Mouse (Mus musculus): ENCODE measurements at regions not wholly inside any gene's neighbourhood (a gene's known extent, or its start where the extent isn't known, plus 50 kb on each side); places are given as distances from the start of the nearest gene placed in this dataset.

GRCm38 (mm10) chr2:166425141-166425540, 269.7 kb upstream of the Sulf2 start:
- Histone ChIP-seq H3K9me3 (ENCODE audit: control insufficient read depth, low read length) (no peaks in the 10 kb centered on the region), H3K4me2 (replicated peaks; ENCODE audit: low read depth, low read length) (no peak overlapping the region), H3K9ac (ENCODE audit: low read depth, low read length) (no peak overlapping the region), H3K4me1 (ENCODE audit: control insufficient read depth, insufficient read depth, low read length) (peaks cover 7% of the 10 kb centered on the region), H3K27ac (ENCODE audit: low read depth, low read length) (no peak overlapping the region), H3K36me3 (ENCODE audit: control insufficient read depth, insufficient read depth, low read length) (no peaks in the 10 kb centered on the region), H3K4me3 (ENCODE audit: low read length) (no peak overlapping the region), H3K27me3 (ENCODE audit: control insufficient read depth, insufficient read depth, low read length) (no peaks in the 10 kb centered on the region)
- ATAC-seq (ENCODE audit: low FRiP score, low TSS enrichment), result no peak
- WGBS, result 89% methylated on average over 3 of the region's 3 CpGs

- 82% methylated on average over 6 of the region's 6 CpGs for WGBS
- Histone ChIP-seq H3K4me2 (replicated peaks; ENCODE audit: low read depth, low read length) (no peak overlapping the region), H3K27me3 (ENCODE audit: control insufficient read depth, insufficient read depth, low read length) (no peaks in the 10 kb centered on the region), H3K4me3 (ENCODE audit: low read length) (no peak overlapping the region), H3K36me3 (ENCODE audit: control insufficient read depth, insufficient read depth, low read length) (no peaks in the 10 kb centered on the region), H3K9me3 (ENCODE audit: control insufficient read depth, low read length) (no peaks in the 10 kb centered on the region), H3K27ac (ENCODE audit: low read depth, low read length) (no peak overlapping the region), H3K4me1 (ENCODE audit: control insufficient read depth, insufficient read depth, low read length) (peaks cover 7% of the 10 kb centered on the region), H3K9ac (ENCODE audit: low read depth, low read length) (no peak overlapping the region)
- no peak for ATAC-seq (ENCODE audit: low FRiP score, low TSS enrichment)
Measured at GRCm38 (mm10) chr2:166423132-166423660, 267.7 kb upstream of the Sulf2 start.

GRCm38 (mm10) chr2:166420275-166420674, 264.8 kb upstream of the Sulf2 start:
- 60% methylated on average over 8 of the region's 8 CpGs for WGBS
- H3K27me3 ChIP-seq (ENCODE audit: control insufficient read depth, insufficient read depth, low read length), result no peaks in the 10 kb centered on the region
- H3K36me3 ChIP-seq (ENCODE audit: control insufficient read depth, insufficient read depth, low read length), result no peaks in the 10 kb centered on the region
- H3K4me3 ChIP-seq (ENCODE audit: low read length), result no peak overlapping the region
- no peaks in the 10 kb centered on the region for H3K4me1 ChIP-seq (ENCODE audit: control insufficient read depth, insufficient read depth, low read length)
- no peaks in the 10 kb centered on the region for H3K9me3 ChIP-seq (ENCODE audit: control insufficient read depth, low read length)
- no peak overlapping the region for H3K27ac ChIP-seq (ENCODE audit: low read depth, low read length)
- no peak for ATAC-seq (ENCODE audit: low FRiP score, low TSS enrichment)
- no peak overlapping the region for H3K4me2 ChIP-seq (replicated peaks; ENCODE audit: low read depth, low read length)
- no peak overlapping the region for H3K9ac ChIP-seq (ENCODE audit: low read depth, low read length)

- H3K9ac ChIP-seq (ENCODE audit: low read depth, low read length), result no peak overlapping the region
- no peak overlapping the region for H3K4me2 ChIP-seq (replicated peaks; ENCODE audit: low read depth, low read length)
- no peaks in the 10 kb centered on the region for H3K36me3 ChIP-seq (ENCODE audit: control insufficient read depth, insufficient read depth, low read length)
- ATAC-seq (ENCODE audit: low FRiP score, low TSS enrichment), result no peak
- H3K27ac ChIP-seq (ENCODE audit: low read depth, low read length), result no peak overlapping the region
- H3K27me3 ChIP-seq (ENCODE audit: control insufficient read depth, insufficient read depth, low read length), result no peaks in the 10 kb centered on the region
- H3K4me3 ChIP-seq (ENCODE audit: low read length), result no peak overlapping the region
- 75% methylated on average over 9 of the region's 9 CpGs for WGBS
- H3K4me1 ChIP-seq (ENCODE audit: control insufficient read depth, insufficient read depth, low read length), result no peaks in the 10 kb centered on the region
- H3K9me3 ChIP-seq (ENCODE audit: control insufficient read depth, low read length), result no peaks in the 10 kb centered on the region
Measured at GRCm38 (mm10) chr2:166419271-166419670, 263.8 kb upstream of the Sulf2 start.

- Histone ChIP-seq H3K9me3 (ENCODE audit: control insufficient read depth, low read length) (no peaks in the 10 kb centered on the region), H3K36me3 (ENCODE audit: control insufficient read depth, insufficient read depth, low read length) (no peaks in the 10 kb centered on the region), H3K4me3 (ENCODE audit: low read length) (no peak overlapping the region), H3K27ac (ENCODE audit: low read depth, low read length) (no peak overlapping the region), H3K27me3 (ENCODE audit: control insufficient read depth, insufficient read depth, low read length) (no peaks in the 10 kb centered on the region), H3K9ac (ENCODE audit: low read depth, low read length) (no peak overlapping the region), H3K4me2 (replicated peaks; ENCODE audit: low read depth, low read length) (no peak overlapping the region), H3K4me1 (ENCODE audit: control insufficient read depth, insufficient read depth, low read length) (no peaks in the 10 kb centered on the region)
- no peak for ATAC-seq (ENCODE audit: low FRiP score, low TSS enrichment)
- WGBS, result 86% methylated on average over 8 of the region's 8 CpGs
Measured at GRCm38 (mm10) chr2:166418279-166418678, 262.8 kb upstream of the Sulf2 start.

- Histone ChIP-seq H3K27ac (ENCODE audit: low read depth, low read length) (no peak overlapping the region), H3K4me3 (ENCODE audit: low read length) (no peak overlapping the region), H3K4me2 (replicated peaks; ENCODE audit: low read depth, low read length) (no peak overlapping the region), H3K9ac (ENCODE audit: low read depth, low read length) (no peak overlapping the region), H3K9me3 (ENCODE audit: control insufficient read depth, low read length) (no peaks in the 10 kb centered on the region), H3K36me3 (ENCODE audit: control insufficient read depth, insufficient read depth, low read length) (no peaks in the 10 kb centered on the region), H3K27me3 (ENCODE audit: control insufficient read depth, insufficient read depth, low read length) (no peaks in the 10 kb centered on the region), H3K4me1 (ENCODE audit: control insufficient read depth, insufficient read depth, low read length) (no peaks in the 10 kb centered on the region; the same call in 1 of the 2 replicates)
- WGBS, result 91% methylated on average over 10 of the region's 10 CpGs
- no peak for ATAC-seq (ENCODE audit: low FRiP score, low TSS enrichment)
Measured at GRCm38 (mm10) chr2:166417628-166418027, 262.2 kb upstream of the Sulf2 start.

- WGBS, result 65% methylated on average over 16 of the region's 16 CpGs
- no peak overlapping the region for H3K4me3 ChIP-seq (ENCODE audit: low read length)
- ATAC-seq (ENCODE audit: low FRiP score, low TSS enrichment), result peak; percentile 51
- H3K4me2 ChIP-seq (replicated peaks; ENCODE audit: low read depth, low read length), result no peak overlapping the region
- no peak overlapping the region for H3K27ac ChIP-seq (ENCODE audit: low read depth, low read length)
- H3K27me3 ChIP-seq (ENCODE audit: control insufficient read depth, insufficient read depth, low read length), result no peaks in the 10 kb centered on the region
- H3K36me3 ChIP-seq (ENCODE audit: control insufficient read depth, insufficient read depth, low read length), result no peaks in the 10 kb centered on the region
- no peaks in the 10 kb centered on the region for H3K9me3 ChIP-seq (ENCODE audit: control insufficient read depth, low read length)
- H3K4me1 ChIP-seq (ENCODE audit: control insufficient read depth, insufficient read depth, low read length), result peaks cover 5% of the 10 kb centered on the region
- no peak overlapping the region for H3K9ac ChIP-seq (ENCODE audit: low read depth, low read length)
Measured at GRCm38 (mm10) chr2:166415481-166415965, 260.1 kb upstream of the Sulf2 start.

- H3K9me3 ChIP-seq (ENCODE audit: control insufficient read depth, low read length), result no peaks in the 10 kb centered on the region
- peaks cover 5% of the 10 kb centered on the region for H3K4me1 ChIP-seq (ENCODE audit: control insufficient read depth, insufficient read depth, low read length)
- no peak overlapping the region for H3K27ac ChIP-seq (ENCODE audit: low read depth, low read length)
- H3K27me3 ChIP-seq (ENCODE audit: control insufficient read depth, insufficient read depth, low read length), result no peaks in the 10 kb centered on the region
- 90% methylated on average over 8 of the region's 8 CpGs for WGBS
- H3K4me2 ChIP-seq (replicated peaks; ENCODE audit: low read depth, low read length), result no peak overlapping the region
- ATAC-seq (ENCODE audit: low FRiP score, low TSS enrichment), result no peak
- H3K36me3 ChIP-seq (ENCODE audit: control insufficient read depth, insufficient read depth, low read length), result no peaks in the 10 kb centered on the region
- H3K4me3 ChIP-seq (ENCODE audit: low read length), result no peak overlapping the region
- H3K9ac ChIP-seq (ENCODE audit: low read depth, low read length), result no peak overlapping the region
Measured at GRCm38 (mm10) chr2:166414856-166415255, 259.4 kb upstream of the Sulf2 start.

- Histone ChIP-seq H3K4me2 (replicated peaks; ENCODE audit: low read depth, low read length) (no peak overlapping the region), H3K36me3 (ENCODE audit: control insufficient read depth, insufficient read depth, low read length) (no peaks in the 10 kb centered on the region), H3K4me1 (ENCODE audit: control insufficient read depth, insufficient read depth, low read length) (peaks cover 5% of the 10 kb centered on the region), H3K9me3 (ENCODE audit: control insufficient read depth, low read length) (peaks cover 3% of the 10 kb centered on the region; the same call in 1 of the 2 replicates), H3K27ac (ENCODE audit: low read depth, low read length) (no peak overlapping the region), H3K27me3 (ENCODE audit: control insufficient read depth, insufficient read depth, low read length) (no peaks in the 10 kb centered on the region), H3K4me3 (ENCODE audit: low read length) (no peak overlapping the region), H3K9ac (ENCODE audit: low read depth, low read length) (no peak overlapping the region)
- WGBS, result 8% methylated on average over 17 of the region's 17 CpGs
- ATAC-seq (ENCODE audit: low FRiP score, low TSS enrichment), result no peak
Measured at GRCm38 (mm10) chr2:166412031-166412858, 256.8 kb upstream of the Sulf2 start.

Measured in kidney, embryonic 14.5 days (tissue).